Mouse (Mus musculus) small intestine, adult 2 months (tissue): ENCODE data around the gene Zbtb8os.

Experiments used
- CTCF ChIP-seq: fragments of 200-500 bp; IDR thresholded peaks from 2 replicates; pipeline ENCODE4 v1.5.1; 2012; ENCODE audit warnings: low read depth, mild to moderate bottlenecking, control low read depth, inconsistent platforms, low read length, moderate library complexity, mixed read lengths; ENCODE audit not compliant: insufficient replicate concordance, insufficient read length; ENCODE audit errors: extremely low read depth
- POLR2A ChIP-seq: fragments of 200-500 bp; IDR thresholded peaks from 2 replicates; pipeline ENCODE4 v1.6.1; 2012; ENCODE audit warnings: low read depth, mild to moderate bottlenecking, control low read depth, inconsistent platforms, low read length, moderate library complexity

GRCm38 (mm10) chr4:129303816-129304215, 31.7 kb upstream of the Zbtb8os start:
- TF ChIP-seq CTCF = no peak
- TF ChIP-seq POLR2A = no peak
